Mouse (Mus musculus): ENCODE results near the gene Gosr2. TPM values are rescaled to one million over a fixed set of nuclear protein-coding genes. Genes with fewer than 3 reads are reported as not detected.

Gene Gosr2
- 36.1 and 46.9 TPM in 2 replicates for total RNA-seq (2014; fragmentation: Nextera tagmentation)
- 37.8 and 44.2 TPM in 2 replicates for total RNA-seq (2017)

GRCm38 (mm10) chr11:103697565-103698176 lies at the start of gene Gosr2:
Gene Gosr2, minus strand, starts transcription at chr11:103697898.
- peak; percentile 97 for ATAC-seq (replicated peaks; ENCODE audit: low FRiP score, low TSS enrichment, poor library complexity, severe bottlenecking)

GRCm38 (mm10) chr11:103735046-103735781 lies 37.5 kb upstream of the Gosr2 start:
- no peak for ATAC-seq (replicated peaks; ENCODE audit: low FRiP score, low TSS enrichment, poor library complexity, severe bottlenecking)

- no peak for ATAC-seq (replicated peaks; ENCODE audit: low FRiP score, low TSS enrichment, poor library complexity, severe bottlenecking)
Observed at GRCm38 (mm10) chr11:103734411-103735045, 36.8 kb upstream of the Gosr2 start.

- ATAC-seq (replicated peaks; ENCODE audit: low FRiP score, low TSS enrichment, poor library complexity, severe bottlenecking) = no peak
Observed at GRCm38 (mm10) chr11:103733961-103734360, 36.3 kb upstream of the Gosr2 start.

GRCm38 (mm10) chr11:103733069-103733468 lies 35.4 kb upstream of the Gosr2 start:
- no peak for ATAC-seq (replicated peaks; ENCODE audit: low FRiP score, low TSS enrichment, poor library complexity, severe bottlenecking)

GRCm38 (mm10) chr11:103732306-103732705 lies 34.6 kb upstream of the Gosr2 start:
- no peak for ATAC-seq (replicated peaks; ENCODE audit: low FRiP score, low TSS enrichment, poor library complexity, severe bottlenecking)

- no peak for ATAC-seq (replicated peaks; ENCODE audit: low FRiP score, low TSS enrichment, poor library complexity, severe bottlenecking)
Observed at GRCm38 (mm10) chr11:103731594-103731993, 33.9 kb upstream of the Gosr2 start.

GRCm38 (mm10) chr11:103729282-103729985 lies 31.7 kb upstream of the Gosr2 start:
- ATAC-seq (replicated peaks; ENCODE audit: low FRiP score, low TSS enrichment, poor library complexity, severe bottlenecking) = no peak

- ATAC-seq (replicated peaks; ENCODE audit: low FRiP score, low TSS enrichment, poor library complexity, severe bottlenecking) = no peak
Observed at GRCm38 (mm10) chr11:103724331-103724771, 26.7 kb upstream of the Gosr2 start.

- ATAC-seq (replicated peaks; ENCODE audit: low FRiP score, low TSS enrichment, poor library complexity, severe bottlenecking) = 0 out of 2 replicates have a peak, but pooled peaks have one; percentile 31
Observed at GRCm38 (mm10) chr11:103722040-103722481, 24.4 kb upstream of the Gosr2 start.

- ATAC-seq (replicated peaks; ENCODE audit: low FRiP score, low TSS enrichment, poor library complexity, severe bottlenecking) = 0 out of 2 replicates have a peak, but pooled peaks have one; percentile 42
Observed at GRCm38 (mm10) chr11:103721468-103722039, 23.9 kb upstream of the Gosr2 start.

- no peak for ATAC-seq (replicated peaks; ENCODE audit: low FRiP score, low TSS enrichment, poor library complexity, severe bottlenecking)
Observed at GRCm38 (mm10) chr11:103719436-103719835, 21.7 kb upstream of the Gosr2 start.

GRCm38 (mm10) chr11:103716971-103717370 lies 19.3 kb upstream of the Gosr2 start:
- no peak for ATAC-seq (replicated peaks; ENCODE audit: low FRiP score, low TSS enrichment, poor library complexity, severe bottlenecking)

- no peak for ATAC-seq (replicated peaks; ENCODE audit: low FRiP score, low TSS enrichment, poor library complexity, severe bottlenecking)
Observed at GRCm38 (mm10) chr11:103714074-103714473, 16.4 kb upstream of the Gosr2 start.

- no peak for ATAC-seq (replicated peaks; ENCODE audit: low FRiP score, low TSS enrichment, poor library complexity, severe bottlenecking)
Observed at GRCm38 (mm10) chr11:103711851-103712587, 14.3 kb upstream of the Gosr2 start.

- ATAC-seq (replicated peaks; ENCODE audit: low FRiP score, low TSS enrichment, poor library complexity, severe bottlenecking) = no peak
Observed at GRCm38 (mm10) chr11:103709982-103710381, 12.3 kb upstream of the Gosr2 start.

GRCm38 (mm10) chr11:103707005-103707404 lies 9.3 kb upstream of the Gosr2 start:
- ATAC-seq (replicated peaks; ENCODE audit: low FRiP score, low TSS enrichment, poor library complexity, severe bottlenecking) = no peak

GRCm38 (mm10) chr11:103698226-103698625 lies 528 bp upstream of the Gosr2 start:
- no peak for ATAC-seq (replicated peaks; ENCODE audit: low FRiP score, low TSS enrichment, poor library complexity, severe bottlenecking)
